Mouse (Mus musculus) lung, adult 2 months (tissue): ENCODE data around the gene Mroh2a. TPM values are rescaled to one million over a fixed set of nuclear protein-coding genes. Genes with fewer than 3 reads are reported as not detected.

Experiments used
- DNase-seq: peaks from one replicate; pipeline ENCODE4 v3.0.0; 2022
- H3K4me1 ChIP-seq: fragments of 200-500 bp; 2 replicates; pipeline ENCODE4 v1.6.1; 2011; ENCODE audit warnings: low read length; ENCODE audit not compliant: control insufficient read depth, insufficient read depth
- H3K4me3 ChIP-seq: fragments of 200-500 bp; replicated peaks from 2 replicates; pipeline ENCODE3; 2011; ENCODE audit warnings: low read depth, mild to moderate bottlenecking, control low read depth, low read length; ENCODE audit errors: extremely low read depth
- CTCF ChIP-seq: fragments of 200-500 bp; IDR thresholded peaks from 2 replicates; pipeline ENCODE4 v1.5.1; 2011; ENCODE audit warnings: mild to moderate bottlenecking, low read length, control low read depth; ENCODE audit not compliant: insufficient read depth
- POLR2A ChIP-seq: fragments of 200-500 bp; IDR thresholded peaks from 2 replicates; pipeline ENCODE4 v1.6.1; 2011; ENCODE audit warnings: low read depth, mild to moderate bottlenecking, control low read depth, low read length, borderline replicate concordance; ENCODE audit errors: extremely low read depth
- WGBS: fragments of 180-500 bp; shearing (Covaris S2); methylation state at CpG from one replicate; pipeline ENCODE4 v1.1.7; 2018; 5-methylcytosine and 5-hydroxymethylcytosine counted together
- polyA plus RNA-seq: library from polyadenylated mRNA; depleted of rRNA; stranded (reverse); fragments of >200 nt; gene quantifications from 2 replicates; pipeline ENCODE4 v1.2.3, GENCODE M21; 2012

Gene Mroh2a
- polyA plus RNA-seq, 1 experiment, result 0.20 TPM

- WGBS, result 81% methylated on average over 2 of the region's 2 CpGs
- TF ChIP-seq CTCF (no peak), POLR2A (no peak)
- no peak for DNase-seq
- Histone ChIP-seq H3K4me1 (peaks cover 2% of the 10 kb centered on the region; the same call in 1 of the 2 replicates), H3K4me3 (no peak overlapping the region)
Measured at GRCm38 (mm10) chr1:88206843-88207479, 19.8 kb upstream of the Mroh2a start.

GRCm38 (mm10) chr1:88211812-88212211, 15.0 kb upstream of the Mroh2a start, which contains the start of gene Ugt1a1:
Ugt1a1 (plus strand) TSS chr1:88211959.
- no peaks in the 10 kb centered on the region for H3K4me1 ChIP-seq
- TF ChIP-seq POLR2A (no peak), CTCF (no peak)
- DNase-seq, result no peak
- H3K4me3 ChIP-seq, result no peak within 1 kb of the TSS
- WGBS, result 66% methylated on average over 8 of the region's 8 CpGs

- WGBS, result 56% methylated on average over 8 of the region's 8 CpGs
- no peak overlapping the region for H3K4me3 ChIP-seq
- DNase-seq, result no peak
- no peaks in the 10 kb centered on the region for H3K4me1 ChIP-seq
- TF ChIP-seq POLR2A, result no peak
- TF ChIP-seq CTCF, result no peak
Measured at GRCm38 (mm10) chr1:88212341-88213045, 14.3 kb upstream of the Mroh2a start.

- no peak for DNase-seq
- no peaks in the 10 kb centered on the region for H3K4me1 ChIP-seq
- 71% methylated on average over 1 of the region's 1 CpGs for WGBS
- no peak for TF ChIP-seq CTCF
- no peak overlapping the region for H3K4me3 ChIP-seq
Measured at GRCm38 (mm10) chr1:88213061-88213460, 13.7 kb upstream of the Mroh2a start.

- TF ChIP-seq CTCF (no peak), POLR2A (no peak)
Measured at GRCm38 (mm10) chr1:88213766-88214461, 12.9 kb upstream of the Mroh2a start.

GRCm38 (mm10) chr1:88214462-88214952, 12.3 kb upstream of the Mroh2a start:
- 77% methylated on average over 2 of the region's 2 CpGs for WGBS
- Histone ChIP-seq H3K4me1 (no peaks in the 10 kb centered on the region), H3K4me3 (no peak overlapping the region)
- DNase-seq, result no peak
- TF ChIP-seq CTCF, result no peak
- no peak for TF ChIP-seq POLR2A

More at GRCm38 (mm10) chr1:88213766-88214461, 12.9 kb upstream of the Mroh2a start:
- H3K4me3 ChIP-seq, result no peak overlapping the region
- no peaks in the 10 kb centered on the region for H3K4me1 ChIP-seq
- no peak for DNase-seq
- WGBS, result 70% methylated on average over 2 of the region's 2 CpGs

- Histone ChIP-seq H3K4me3 (no peak overlapping the region), H3K4me1 (no peaks in the 10 kb centered on the region)
- WGBS, result 70% methylated on average over 10 of the region's 10 CpGs
- TF ChIP-seq POLR2A (no peak), CTCF (no peak)
- DNase-seq, result no peak
Measured at GRCm38 (mm10) chr1:88215466-88216380, 11.1 kb upstream of the Mroh2a start.

- TF ChIP-seq POLR2A, result no peak
- TF ChIP-seq CTCF, result no peak
- DNase-seq, result no peak
- no peaks in the 10 kb centered on the region for H3K4me1 ChIP-seq
- 57% methylated on average over 2 of the region's 2 CpGs for WGBS
- H3K4me3 ChIP-seq, result no peak overlapping the region
Measured at GRCm38 (mm10) chr1:88216551-88216950, 10.2 kb upstream of the Mroh2a start.

GRCm38 (mm10) chr1:88217144-88217543, 9.6 kb upstream of the Mroh2a start:
- Histone ChIP-seq H3K4me3 (no peak overlapping the region), H3K4me1 (no peaks in the 10 kb centered on the region)
- WGBS, result 54% methylated on average over 2 of the region's 2 CpGs
- TF ChIP-seq POLR2A (no peak), CTCF (no peak)
- DNase-seq, result no peak
